Mouse (Mus musculus) liver, adult 2 months (tissue): ENCODE measurements around the gene Mrc2.

ENCODE experiments used
- CTCF ChIP-seq: fragments of 200-500 bp; IDR thresholded peaks from 2 replicates; pipeline ENCODE4 v1.5.1; 2011; ENCODE audit warnings: low read depth, low read length, control low read depth
- POLR2A ChIP-seq: fragments of 200-500 bp; IDR thresholded peaks from 2 replicates; pipeline ENCODE4 v1.6.1; 2011; ENCODE audit warnings: low read length, control low read depth; ENCODE audit not compliant: insufficient read depth; ENCODE audit errors: extremely low read depth

GRCm38 (mm10) chr11:105281291-105281690 is 11.2 kb upstream of the Mrc2 start:
- TF ChIP-seq CTCF, result no peak
- TF ChIP-seq POLR2A, result no peak
